Mouse (Mus musculus) activated CD4-positive, CD25-positive, alpha-beta regulatory T cell (primary cell): ENCODE measurements around the gene Armc8. TPM values are rescaled to one million over a fixed set of nuclear protein-coding genes. Genes with fewer than 3 reads are reported as not detected.

Source experiments
- polyA plus RNA-seq, 2 experiments: library from polyadenylated mRNA; unstranded; fragments of 100-300 nt; shearing (Covaris generic); gene quantifications; one replicate each; pipeline ENCODE4 v1.2.1; 2017

Gene Armc8
- polyA plus RNA-seq: 10 to 100 TPM; 28.7 to 32.3 TPM

GRCm38 (mm10) chr9:99568347-99569070 lies at the start of gene Armc8:
Armc8 (minus strand) TSS chr9:99568899.

GRCm38 (mm10) chr9:99612202-99612601 lies 43.5 kb upstream of the Armc8 start, which contains the start of gene A4gnt:
A4gnt (plus strand) TSS chr9:99612502.

GRCm38 (mm10) chr9:99575677-99576480 lies 7.2 kb upstream of the Armc8 start, which contains the start of gene Dbr1:
Dbr1 (plus strand) TSS chr9:99575799.

GRCm38 (mm10) chr9:99451161-99451560 lies 117.5 kb downstream of the Armc8 start, which contains the start of gene Nme9:
Nme9 (plus strand) TSS chr9:99451475.

GRCm38 (mm10) chr9:99437031-99437764 lies 131.5 kb downstream of the Armc8 start, which contains the start of gene Mras:
Mras (minus strand) TSS chr9:99437381.

Other genes starting within 250 kb of the Armc8 start
- gene Esyt3, start 210.3 kb downstream of the Armc8 start, polyA plus RNA-seq: not detected
- gene Mras, start 131.5 kb downstream of the Armc8 start, polyA plus RNA-seq: 1 to 10 TPM in 1 of 2 experiments, not detected in 1; 2.0 TPM
- not detected for gene Nme9, start 117.4 kb downstream of the Armc8 start, polyA plus RNA-seq
- 10 to 100 TPM; 30.5 to 41.4 TPM for gene Dbr1, start 6.9 kb upstream of the Armc8 start, polyA plus RNA-seq
- under 1 TPM in 1 of 2 experiments, not detected in 1; 0.27 TPM for gene A4gnt, start 43.6 kb upstream of the Armc8 start, polyA plus RNA-seq
- under 1 TPM in 1 of 2 experiments, not detected in 1; 0.27 TPM for gene Dzip1l, start 60.6 kb upstream of the Armc8 start, polyA plus RNA-seq
- gene Cldn18, start 148.4 kb upstream of the Armc8 start, polyA plus RNA-seq: not detected